Mouse (Mus musculus) monocyte, adult 2 months (primary cell): Measurements from ENCODE around the gene Spdl1.

ENCODE experiments used
- DNase-seq, 2 experiments: peaks; one replicate each; pipeline ENCODE4 v3.0.0; 2022; ENCODE audit warnings: low spot score in 2 of 2, low read depth in 1 of 2

Spdl1 gene

DNA sequence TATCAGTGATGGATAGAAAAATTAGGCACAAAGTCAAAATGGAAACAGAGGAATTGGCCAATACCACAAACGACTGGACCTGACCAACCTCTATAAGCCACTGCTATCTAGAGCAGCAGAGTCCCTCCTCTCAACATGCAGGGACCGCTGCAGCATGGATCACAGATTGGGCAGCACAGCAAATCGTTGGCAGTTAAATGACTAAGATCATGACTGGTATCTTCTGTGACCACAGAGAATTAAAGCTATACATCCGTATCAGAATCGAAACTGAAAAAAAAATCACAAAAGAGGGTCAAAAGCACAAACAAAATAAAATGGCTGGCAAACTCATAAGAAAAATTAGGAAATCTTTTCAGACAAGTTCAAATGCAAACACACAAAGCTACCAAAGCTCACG, 71.3 kb downstream of the Spdl1 start:
- DNase-seq, result no peak

DNA sequence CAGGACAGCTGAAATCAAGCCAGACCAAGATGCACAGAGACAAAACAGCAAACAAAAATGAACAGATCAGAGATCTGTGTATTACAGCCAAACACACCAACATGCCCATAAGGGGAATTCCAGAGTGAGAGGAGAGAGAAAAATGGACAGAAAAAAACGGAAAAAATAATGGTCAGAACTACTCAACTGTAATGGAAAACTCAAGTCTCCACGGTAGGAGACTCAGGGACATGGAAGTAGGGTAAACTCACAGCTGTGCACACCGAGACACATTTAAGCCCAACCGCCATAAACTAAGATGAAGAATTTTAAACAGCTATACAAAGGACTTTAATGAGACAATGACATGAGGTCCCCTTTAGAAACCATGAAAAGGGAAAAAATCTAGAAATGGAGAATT, 73.9 kb downstream of the Spdl1 start:
- no peak for DNase-seq
